Mouse (Mus musculus): ENCODE data around the gene Myrip. TPM values are rescaled to one million over a fixed set of nuclear protein-coding genes. Genes with fewer than 3 reads are reported as not detected.

Gene Myrip
- polyA plus RNA-seq, 1 experiment: 1.3 TPM

- Histone ChIP-seq H3K4me1 (ENCODE audit: control insufficient read depth, insufficient read depth, low read length) (no peaks in the 10 kb centered on the region), H3K27ac (ENCODE audit: insufficient read depth, low read depth, low read length) (no peak overlapping the region), H3K4me3 (ENCODE audit: insufficient read depth, low read depth, low read length) (no peak overlapping the region), H3K27me3 (replicated peaks; ENCODE audit: control insufficient read depth, insufficient read depth, low read length) (no peaks in the 10 kb centered on the region), H3K36me3 (ENCODE audit: control insufficient read depth, insufficient read depth, low read length) (no peaks in the 10 kb centered on the region)
- TF ChIP-seq CTCF (conservative IDR thresholded peaks at IDR 0.05; ENCODE audit: insufficient read depth, insufficient read length, low read depth, low read length) (no peak), POLR2A (IDR thresholded peaks at IDR 0.05; ENCODE audit: low read depth, low read length) (no peak)
- DNase-seq: no peak
- WGBS: 79% methylated on average over 6 of the region's 6 CpGs
Measured at GRCm38 (mm10) chr9:120358060-120358459, 56.7 kb downstream of the Myrip start.

GRCm38 (mm10) chr9:120360397-120361177, 59.3 kb downstream of the Myrip start:
- TF ChIP-seq CTCF (conservative IDR thresholded peaks at IDR 0.05; ENCODE audit: insufficient read depth, insufficient read length, low read depth, low read length): no peak
- TF ChIP-seq POLR2A (IDR thresholded peaks at IDR 0.05; ENCODE audit: low read depth, low read length): no peak
- peak; percentile 89 for DNase-seq
- H3K27me3 ChIP-seq (replicated peaks; ENCODE audit: control insufficient read depth, insufficient read depth, low read length): no peaks in the 10 kb centered on the region
- H3K36me3 ChIP-seq (ENCODE audit: control insufficient read depth, insufficient read depth, low read length): no peaks in the 10 kb centered on the region
- whole genome bisulfite sequencing: 29% methylated on average over 14 of the region's 14 CpGs
- no peaks in the 10 kb centered on the region for H3K4me1 ChIP-seq (ENCODE audit: control insufficient read depth, insufficient read depth, low read length)
- peak overlapping the region; percentile 90 for H3K27ac ChIP-seq (ENCODE audit: insufficient read depth, low read depth, low read length)
- H3K4me3 ChIP-seq (ENCODE audit: insufficient read depth, low read depth, low read length): no peak overlapping the region

- TF ChIP-seq POLR2A (IDR thresholded peaks at IDR 0.05; ENCODE audit: low read depth, low read length): no peak
- no peak for TF ChIP-seq CTCF (conservative IDR thresholded peaks at IDR 0.05; ENCODE audit: insufficient read depth, insufficient read length, low read depth, low read length)
- WGBS: 91% methylated on average over 6 of the region's 6 CpGs
- Histone ChIP-seq H3K27me3 (replicated peaks; ENCODE audit: control insufficient read depth, insufficient read depth, low read length) (no peaks in the 10 kb centered on the region), H3K4me3 (ENCODE audit: insufficient read depth, low read depth, low read length) (no peak overlapping the region), H3K27ac (ENCODE audit: insufficient read depth, low read depth, low read length) (no peak overlapping the region), H3K4me1 (ENCODE audit: control insufficient read depth, insufficient read depth, low read length) (no peaks in the 10 kb centered on the region), H3K36me3 (ENCODE audit: control insufficient read depth, insufficient read depth, low read length) (no peaks in the 10 kb centered on the region)
- DNase-seq: no peak
Measured at GRCm38 (mm10) chr9:120361656-120362055, 60.3 kb downstream of the Myrip start.

DNA sequence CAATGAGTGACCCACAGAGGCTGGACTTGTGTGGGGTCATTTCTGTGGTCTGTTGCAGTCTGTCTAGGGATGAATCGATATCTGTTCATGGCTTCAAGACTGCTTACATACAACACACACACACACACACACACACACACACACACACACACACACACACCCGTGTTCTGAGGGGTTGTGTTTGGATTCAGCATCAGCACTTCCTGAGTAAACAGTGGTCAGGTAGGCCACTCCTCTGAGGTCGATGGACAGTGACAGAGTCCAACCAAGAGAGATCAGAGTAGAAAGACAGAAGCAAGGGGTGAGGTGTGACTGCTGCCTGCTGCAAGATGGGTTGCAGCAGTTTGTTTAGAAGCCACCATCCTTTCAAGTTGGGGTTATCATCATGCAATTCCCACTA, 61.4 kb downstream of the Myrip start:
- 44% methylated on average over 3 of the region's 3 CpGs for WGBS
- no peak overlapping the region for H3K27ac ChIP-seq (ENCODE audit: insufficient read depth, low read depth, low read length)
- H3K36me3 ChIP-seq (ENCODE audit: control insufficient read depth, insufficient read depth, low read length): no peaks in the 10 kb centered on the region
- H3K27me3 ChIP-seq (replicated peaks; ENCODE audit: control insufficient read depth, insufficient read depth, low read length): no peaks in the 10 kb centered on the region
- H3K4me3 ChIP-seq (ENCODE audit: insufficient read depth, low read depth, low read length): no peak overlapping the region
- H3K4me1 ChIP-seq (ENCODE audit: control insufficient read depth, insufficient read depth, low read length): no peaks in the 10 kb centered on the region
- no peak for DNase-seq
- no peak for TF ChIP-seq POLR2A (IDR thresholded peaks at IDR 0.05; ENCODE audit: low read depth, low read length)
- no peak for TF ChIP-seq CTCF (conservative IDR thresholded peaks at IDR 0.05; ENCODE audit: insufficient read depth, insufficient read length, low read depth, low read length)

GRCm38 (mm10) chr9:120364653-120365283, 63.5 kb downstream of the Myrip start:
- 73% methylated on average over 19 of the region's 19 CpGs for WGBS
- Histone ChIP-seq H3K4me1 (ENCODE audit: control insufficient read depth, insufficient read depth, low read length) (no peaks in the 10 kb centered on the region), H3K36me3 (ENCODE audit: control insufficient read depth, insufficient read depth, low read length) (no peaks in the 10 kb centered on the region), H3K27me3 (replicated peaks; ENCODE audit: control insufficient read depth, insufficient read depth, low read length) (no peaks in the 10 kb centered on the region), H3K4me3 (ENCODE audit: insufficient read depth, low read depth, low read length) (no peak overlapping the region), H3K27ac (ENCODE audit: insufficient read depth, low read depth, low read length) (0 out of 2 replicates have a peak overlapping the region, but pooled peaks have one; percentile 26)
- TF ChIP-seq POLR2A (IDR thresholded peaks at IDR 0.05; ENCODE audit: low read depth, low read length): no peak
- no peak for TF ChIP-seq CTCF (conservative IDR thresholded peaks at IDR 0.05; ENCODE audit: insufficient read depth, insufficient read length, low read depth, low read length)
- DNase-seq: peak; percentile 23

- Histone ChIP-seq H3K36me3 (ENCODE audit: control insufficient read depth, insufficient read depth, low read length) (no peaks in the 10 kb centered on the region), H3K4me1 (ENCODE audit: control insufficient read depth, insufficient read depth, low read length) (no peaks in the 10 kb centered on the region), H3K27me3 (replicated peaks; ENCODE audit: control insufficient read depth, insufficient read depth, low read length) (no peaks in the 10 kb centered on the region), H3K27ac (ENCODE audit: insufficient read depth, low read depth, low read length) (no peak overlapping the region), H3K4me3 (ENCODE audit: insufficient read depth, low read depth, low read length) (no peak overlapping the region)
- no peak for DNase-seq
- 84% methylated on average over 1 of the region's 1 CpGs for WGBS
- TF ChIP-seq CTCF (conservative IDR thresholded peaks at IDR 0.05; ENCODE audit: insufficient read depth, insufficient read length, low read depth, low read length): no peak
- TF ChIP-seq POLR2A (IDR thresholded peaks at IDR 0.05; ENCODE audit: low read depth, low read length): no peak
Measured at GRCm38 (mm10) chr9:120367526-120367925, 66.2 kb downstream of the Myrip start.

DNA sequence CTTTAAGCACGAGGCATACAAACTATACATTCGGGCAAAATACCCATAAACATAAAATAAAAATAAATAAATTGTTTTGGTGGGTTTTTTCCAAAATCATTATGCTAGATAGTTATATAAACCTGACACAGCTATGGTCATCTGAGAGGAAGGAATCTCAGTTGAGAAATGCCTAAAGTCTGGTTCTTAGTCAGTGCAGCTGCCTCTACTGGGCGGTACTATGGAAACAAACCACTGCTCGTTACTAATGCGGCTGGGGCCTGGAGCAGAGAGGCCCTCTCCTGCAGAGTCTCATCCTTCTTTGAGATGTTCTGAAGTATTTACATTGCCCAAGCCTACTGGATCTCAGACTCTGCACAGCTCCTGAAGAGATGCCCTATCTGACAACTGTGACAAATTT, 70.3 kb downstream of the Myrip start:
- H3K4me3 ChIP-seq (ENCODE audit: insufficient read depth, low read depth, low read length): no peak overlapping the region
- H3K4me1 ChIP-seq (ENCODE audit: control insufficient read depth, insufficient read depth, low read length): no peaks in the 10 kb centered on the region
- TF ChIP-seq CTCF (conservative IDR thresholded peaks at IDR 0.05; ENCODE audit: insufficient read depth, insufficient read length, low read depth, low read length) (no peak), POLR2A (IDR thresholded peaks at IDR 0.05; ENCODE audit: low read depth, low read length) (no peak)
- no peak for DNase-seq
- no peaks in the 10 kb centered on the region for H3K36me3 ChIP-seq (ENCODE audit: control insufficient read depth, insufficient read depth, low read length)
- no peak overlapping the region for H3K27ac ChIP-seq (ENCODE audit: insufficient read depth, low read depth, low read length)
- H3K27me3 ChIP-seq (replicated peaks; ENCODE audit: control insufficient read depth, insufficient read depth, low read length): no peaks in the 10 kb centered on the region
- WGBS: 85% methylated on average over 5 of the region's 5 CpGs
